Mouse (Mus musculus): ENCODE data around the gene Ptprn2.

Gene Ptprn2

GRCm38 (mm10) chr12:116594866-116595610, 109.5 kb downstream of the Ptprn2 start:
- no peak for DNase-seq (ENCODE audit: low spot score)

GRCm38 (mm10) chr12:116595727-116596126, 110.2 kb downstream of the Ptprn2 start:
- DNase-seq (ENCODE audit: low spot score): no peak

DNA sequence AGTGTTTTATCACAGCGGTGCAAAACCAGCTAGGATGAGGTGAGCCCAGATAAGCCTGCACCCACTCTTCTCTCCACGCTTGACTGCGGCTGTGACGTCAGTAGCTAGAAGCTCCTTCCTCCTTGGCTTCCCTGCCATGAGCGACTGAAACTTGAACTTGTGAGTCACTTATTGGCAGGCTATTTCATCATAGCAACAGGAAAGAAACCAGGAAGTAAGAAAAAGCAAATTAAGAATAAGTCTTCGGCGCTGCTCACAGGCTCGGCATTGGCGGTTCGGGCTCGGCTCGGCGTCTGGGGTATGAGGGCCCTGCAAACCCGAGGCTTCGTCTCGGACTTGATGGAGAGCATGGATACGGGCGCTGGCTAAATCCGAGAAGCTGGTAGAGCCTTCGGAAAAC, 111.5 kb downstream of the Ptprn2 start:
- no peak for DNase-seq (ENCODE audit: low spot score)

- DNase-seq (ENCODE audit: low spot score): no peak
These were observed 112.2 kb downstream of the Ptprn2 start for GRCm38 (mm10) chr12:116597670-116598069.

DNA sequence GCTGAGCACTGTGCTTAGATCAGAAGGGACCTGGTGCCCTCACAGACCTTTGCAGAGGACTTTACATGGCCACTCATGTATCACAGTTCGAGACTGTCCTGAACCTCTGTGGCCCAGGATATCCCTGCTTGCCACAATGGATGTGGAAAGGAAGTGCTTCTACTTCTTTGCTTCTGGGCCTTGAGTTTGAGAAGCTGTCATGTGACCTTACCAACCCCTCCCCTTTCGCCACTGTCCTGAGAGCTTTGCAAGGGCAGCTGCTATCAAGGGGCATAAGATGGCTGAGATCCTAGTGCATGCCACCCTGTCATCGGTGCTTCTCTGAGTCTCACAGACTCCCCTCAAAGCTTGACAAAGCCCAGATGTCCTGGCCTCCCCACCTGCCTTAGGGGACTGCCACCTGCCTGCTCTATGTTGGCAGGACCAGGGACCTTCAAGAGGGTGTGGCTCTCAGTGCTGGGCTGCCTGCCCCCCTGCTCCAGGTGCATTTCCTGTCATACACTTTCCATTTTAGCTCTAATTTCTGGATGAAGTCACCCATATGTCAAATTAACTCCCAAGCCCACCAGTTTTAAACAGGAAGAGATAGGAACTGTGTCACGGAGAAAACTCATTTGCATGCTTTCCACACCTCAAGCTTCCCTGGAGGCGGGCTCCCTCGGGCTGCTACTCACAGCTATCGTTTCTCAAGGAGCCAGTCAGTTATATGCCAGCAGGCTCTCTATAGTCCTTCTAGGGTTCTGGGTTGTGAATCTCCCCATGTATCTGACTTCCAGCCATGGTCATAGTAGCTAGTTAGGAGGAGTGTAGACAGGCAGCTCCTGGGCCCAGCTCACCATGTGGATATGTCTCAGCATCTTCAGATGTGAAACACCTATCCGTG, 112.8 kb downstream of the Ptprn2 start:
- DNase-seq (ENCODE audit: low spot score): no peak

- no peak for DNase-seq (ENCODE audit: low spot score)
These were observed 114.0 kb downstream of the Ptprn2 start for GRCm38 (mm10) chr12:116599537-116599936.

- DNase-seq (ENCODE audit: low spot score): no peak
These were observed 114.5 kb downstream of the Ptprn2 start for GRCm38 (mm10) chr12:116600054-116600453.

DNA sequence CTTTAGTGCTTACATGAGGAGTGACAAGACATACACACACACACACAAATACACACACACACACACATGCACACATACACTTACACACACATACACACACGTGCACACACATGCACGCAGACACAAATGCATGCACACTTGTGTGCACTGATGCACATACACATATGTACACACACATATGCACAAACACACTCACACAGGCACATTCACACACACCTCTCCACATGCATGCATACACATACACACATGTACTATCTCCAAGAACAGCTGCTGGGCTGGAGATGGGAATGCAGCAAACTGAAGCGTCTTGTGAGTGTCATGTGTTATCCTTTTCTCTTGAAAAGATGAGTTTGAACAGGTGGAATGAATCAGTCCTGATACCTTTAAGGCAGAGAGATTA, 115.9 kb downstream of the Ptprn2 start:
- no peak for DNase-seq (ENCODE audit: low spot score)

DNA sequence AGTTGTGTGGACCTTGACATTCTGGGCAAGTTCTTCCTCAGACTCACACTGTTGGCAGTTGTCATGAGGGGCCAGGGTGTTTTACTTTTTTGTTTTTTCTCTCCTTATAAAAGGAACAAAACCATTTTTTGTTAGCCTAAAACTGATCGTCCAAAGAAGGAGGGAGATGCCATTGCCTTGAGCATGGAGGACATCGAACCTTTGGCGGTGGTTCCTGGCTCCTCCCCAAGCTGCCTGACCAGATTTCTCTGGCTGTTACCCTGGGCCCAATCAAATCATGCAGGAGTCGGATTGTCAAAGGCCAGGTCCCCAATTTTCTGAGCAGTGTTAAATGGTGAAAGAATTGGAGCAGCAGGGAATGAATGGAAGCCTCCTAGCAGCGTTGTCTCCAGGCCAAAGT, 116.4 kb downstream of the Ptprn2 start:
- no peak for DNase-seq (ENCODE audit: low spot score)

DNA sequence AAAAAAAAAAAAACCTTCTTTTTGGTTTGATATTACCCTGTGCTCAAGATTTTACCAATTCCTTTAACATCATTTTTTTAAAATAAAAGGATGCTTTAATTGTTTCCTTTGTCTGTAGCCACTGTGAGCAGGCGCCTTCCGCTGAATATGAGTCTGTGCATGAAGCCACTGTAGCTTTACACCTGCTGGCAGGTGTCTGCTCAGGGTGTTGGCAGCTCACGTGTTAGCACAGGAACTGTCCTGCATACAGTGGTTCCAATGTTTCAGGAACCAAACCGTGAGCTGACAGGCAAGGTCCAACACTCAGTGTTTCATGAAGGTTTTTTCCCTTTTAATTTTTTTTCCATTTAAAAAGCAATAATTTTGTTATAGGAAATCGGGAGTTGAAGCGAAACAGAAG, 123.1 kb downstream of the Ptprn2 start:
- DNase-seq (ENCODE audit: low spot score): no peak

DNA sequence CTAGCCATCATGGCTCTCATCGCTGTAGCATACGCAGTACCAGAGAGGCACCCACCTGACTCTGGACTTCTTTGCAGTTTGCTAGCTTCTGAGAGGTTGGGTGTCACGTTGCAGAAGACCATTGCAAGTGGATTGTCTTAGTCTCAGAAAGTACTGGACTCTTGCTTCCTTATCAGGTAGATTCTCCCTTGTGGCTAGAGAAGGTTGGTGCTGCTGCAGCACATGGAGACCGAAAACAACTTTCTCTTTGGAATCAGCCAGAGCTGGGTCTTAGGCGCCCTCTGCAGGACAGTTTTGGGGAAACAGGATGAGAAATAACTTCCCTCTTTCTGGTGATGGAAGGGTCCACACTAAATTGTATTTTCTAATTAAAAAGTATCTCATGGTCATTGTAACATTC, 134.3 kb downstream of the Ptprn2 start:
- DNase-seq (ENCODE audit: low spot score): peak; percentile 40

DNA sequence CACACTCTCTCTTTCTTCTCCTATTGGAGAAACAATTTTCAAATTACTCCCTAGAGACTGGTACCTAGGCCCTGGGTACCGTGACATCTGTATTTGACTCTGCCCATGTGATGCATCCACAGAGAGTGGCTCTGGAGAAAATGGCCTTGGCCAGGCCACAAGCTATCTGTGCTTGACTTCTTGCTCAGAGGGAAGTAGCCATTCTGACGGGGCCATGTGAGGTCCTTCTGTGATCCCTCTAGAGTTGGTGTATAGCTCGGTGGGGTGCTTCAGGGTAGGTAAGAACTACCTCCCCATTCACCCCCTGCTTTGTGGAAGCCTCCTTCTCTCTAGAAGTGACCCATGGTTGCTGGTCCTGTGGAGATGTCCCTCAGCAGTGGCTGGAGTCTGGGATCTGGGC, 134.8 kb downstream of the Ptprn2 start:
- no peak for DNase-seq (ENCODE audit: low spot score)

DNA sequence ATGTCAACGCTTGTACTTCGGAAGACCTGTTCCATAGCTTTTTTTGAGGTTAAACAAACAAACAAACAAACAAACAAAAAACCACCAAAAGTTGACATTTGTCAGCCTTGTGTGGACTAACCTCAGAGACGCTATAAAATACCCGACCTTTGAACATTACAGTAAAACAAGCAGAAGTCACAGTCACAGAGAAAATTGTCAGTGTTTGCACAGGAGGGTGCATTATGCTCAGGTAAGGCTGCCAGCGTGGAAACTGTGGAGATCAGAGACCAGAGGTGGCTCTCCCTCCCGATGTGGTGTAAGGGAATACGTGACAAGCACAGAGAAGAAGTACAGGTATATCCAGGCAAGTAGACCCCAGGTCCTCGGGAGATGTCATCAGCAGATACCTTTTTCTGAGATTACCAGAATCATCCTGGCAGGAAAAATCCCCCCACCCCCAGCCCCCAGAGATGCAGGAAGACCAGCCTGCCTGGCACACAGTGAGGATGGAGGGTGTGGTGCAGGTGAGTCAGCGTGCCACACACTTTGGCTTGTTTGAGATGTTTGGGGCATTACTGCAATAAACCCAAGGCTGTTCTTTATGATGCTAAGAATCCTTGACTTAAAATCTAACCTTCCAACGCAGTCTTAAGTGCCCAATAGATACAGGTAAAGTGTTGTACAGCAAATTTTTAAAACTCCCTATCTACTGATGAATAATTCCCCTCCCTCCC, 136.0 kb downstream of the Ptprn2 start:
- DNase-seq (ENCODE audit: low spot score): no peak

DNA sequence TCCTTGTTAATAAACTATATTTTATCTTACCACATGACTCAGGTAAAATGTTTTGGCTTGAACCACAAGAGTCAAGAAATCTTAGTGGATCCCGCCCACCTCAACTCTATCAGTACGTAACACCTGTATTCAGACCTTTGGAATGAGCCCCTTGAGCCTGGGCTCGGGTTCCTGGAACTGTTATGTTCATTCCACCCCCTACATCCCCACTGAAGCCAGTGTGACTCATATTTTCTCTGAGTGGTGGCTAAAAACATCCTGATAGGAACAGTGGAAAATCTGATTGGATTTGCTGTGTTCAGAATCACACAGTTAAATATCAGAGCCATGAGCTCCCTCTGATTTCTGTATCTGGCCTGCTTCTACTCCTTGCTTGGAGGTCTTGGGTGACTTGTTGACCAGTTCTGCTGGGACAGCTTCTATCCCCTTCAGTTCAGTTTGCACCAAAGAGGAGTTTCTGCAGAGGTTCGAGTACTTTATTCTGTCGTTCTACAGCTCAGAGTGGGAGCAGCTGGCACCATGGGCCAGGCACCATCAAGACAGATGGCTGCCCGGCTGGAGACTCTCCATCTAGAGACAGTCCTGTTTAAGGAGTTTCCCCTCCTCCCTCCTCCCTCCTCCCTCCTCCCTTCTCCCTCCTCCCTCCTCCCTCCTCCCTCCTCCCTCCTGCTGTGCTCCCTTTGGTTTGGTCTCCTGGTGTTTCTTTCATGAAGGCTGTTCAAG, 137.3 kb downstream of the Ptprn2 start:
- no peak for DNase-seq (ENCODE audit: low spot score)

GRCm38 (mm10) chr12:116625391-116626281, 140.1 kb downstream of the Ptprn2 start:
- peak; percentile 28 for DNase-seq (ENCODE audit: low spot score)

DNA sequence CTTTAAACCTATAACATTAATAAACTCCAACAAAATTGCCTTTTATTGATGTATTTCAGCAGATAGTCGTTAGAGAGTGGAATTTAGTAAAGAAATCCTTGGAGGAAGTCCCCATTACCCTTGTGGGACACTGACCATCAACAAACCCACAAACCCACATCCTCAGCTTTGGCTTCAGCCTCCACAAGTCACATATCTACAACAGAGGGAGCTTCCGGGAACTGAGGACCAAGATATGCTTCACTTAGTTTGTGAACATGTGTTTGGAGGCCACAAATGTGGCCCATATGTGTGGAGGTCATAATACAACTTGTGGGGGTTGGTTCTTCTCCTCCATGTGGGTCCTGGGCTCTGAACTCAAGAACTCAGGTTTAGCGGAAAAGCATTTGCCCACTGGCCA, 143.5 kb downstream of the Ptprn2 start:
- DNase-seq (ENCODE audit: low spot score): no peak

DNA sequence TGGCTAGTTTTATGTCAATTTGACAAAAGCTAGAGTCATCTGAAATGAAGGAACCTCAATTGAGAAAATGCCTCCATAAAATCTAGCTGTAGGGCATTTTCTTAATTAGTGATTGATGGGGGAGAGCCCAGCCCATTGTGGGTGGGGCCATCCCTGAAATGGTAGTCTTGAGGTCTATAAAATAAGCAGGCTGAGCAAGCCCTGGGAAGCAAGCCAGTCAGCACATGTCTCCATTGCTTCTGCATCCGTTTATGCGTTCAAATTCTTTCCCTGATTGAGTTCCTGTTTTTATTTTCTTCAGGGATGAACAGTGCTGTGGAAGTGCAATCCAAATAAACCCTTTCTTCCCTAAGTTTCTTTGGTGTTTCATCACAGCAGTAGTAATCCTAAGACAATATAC, 152.0 kb downstream of the Ptprn2 start:
- no peak for DNase-seq (ENCODE audit: low spot score)

DNA sequence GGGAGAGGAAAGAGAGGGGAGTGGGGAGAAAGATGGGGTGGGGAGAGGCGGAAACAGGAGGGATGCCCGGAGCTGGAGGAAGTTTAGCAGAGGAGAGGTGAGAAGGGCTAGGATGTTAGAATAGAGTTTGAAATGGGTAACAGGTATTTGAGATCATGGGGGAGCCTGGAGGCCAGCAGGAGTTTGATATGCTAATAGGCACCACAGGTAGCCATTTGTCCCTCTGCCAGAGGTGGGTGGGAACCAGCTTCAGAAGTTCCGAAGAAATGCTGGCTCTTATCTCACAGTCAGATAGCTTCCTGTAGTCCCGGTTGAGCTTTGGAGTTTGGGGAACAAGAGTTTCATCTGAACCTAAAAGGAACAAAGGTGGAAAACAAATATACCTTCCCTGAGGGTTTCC, 155.4 kb downstream of the Ptprn2 start:
- no peak for DNase-seq (ENCODE audit: low spot score)

- DNase-seq (ENCODE audit: low spot score): no peak
These were observed 156.0 kb downstream of the Ptprn2 start for GRCm38 (mm10) chr12:116641339-116642190.

DNA sequence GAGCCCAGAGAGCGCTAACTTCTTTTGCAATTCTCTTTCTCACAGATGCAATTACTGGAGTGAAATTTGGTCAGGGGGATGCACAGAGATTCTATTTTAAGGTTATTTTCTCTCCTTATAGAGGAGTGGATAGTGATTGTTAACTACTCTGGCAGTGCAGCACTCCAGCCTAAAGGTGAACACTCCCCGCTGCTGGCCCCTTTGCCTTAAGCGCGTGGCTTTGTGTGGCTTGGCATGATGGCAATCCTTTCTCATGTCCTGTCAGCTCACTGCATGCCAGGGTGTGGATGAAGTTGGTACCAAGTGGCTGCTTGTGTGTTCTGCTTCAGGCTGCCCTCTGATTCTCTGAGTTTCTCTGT, 156.7 kb downstream of the Ptprn2 start:
- no peak for DNase-seq (ENCODE audit: low spot score)
